Mouse (Mus musculus): ENCODE results near the gene Hpdl. TPM values are rescaled to one million over a fixed set of nuclear protein-coding genes. Genes with fewer than 3 reads are reported as not detected.

Hpdl gene
- total and polyA plus RNA-seq, 3 experiments: 0.31 to 1.2 (median 0.59) TPM

GRCm38 (mm10) chr4:116859711-116860110 lies 38.2 kb upstream of the Hpdl start:
- no peak overlapping the region for H3K4me3 ChIP-seq (replicated peaks in 1 of 3; ENCODE audit: low read depth in 2 of 3, low read length in 2 of 3, poor library complexity in 1 of 3)
- no peak for DNase-seq (ENCODE audit: extremely low read depth)
- TF ChIP-seq CTCF (conservative IDR thresholded peaks at IDR 0.05 in 1 of 2, IDR thresholded peaks at IDR 0.05 in 1 of 2; ENCODE audit: low read depth in 2 of 2, low read length in 2 of 2) (no peak), USF2 (conservative IDR thresholded peaks at IDR 0.05; ENCODE audit: low read depth, low read length) (no peak), GABPA (IDR thresholded peaks at IDR 0.05; ENCODE audit: insufficient replicate concordance, low read depth, low read length) (no peak), JUN (IDR thresholded peaks at IDR 0.05; ENCODE audit: insufficient read depth, low read depth, low read length) (no peak), MAFK (IDR thresholded peaks at IDR 0.05; ENCODE audit: insufficient replicate concordance, low read length) (no peak), POLR2AphosphoS2 (IDR thresholded peaks at IDR 0.05; ENCODE audit: low read depth, low read length) (no peak), JUND (conservative IDR thresholded peaks at IDR 0.05; ENCODE audit: low read depth, low read length) (no peak), ZKSCAN1 (IDR thresholded peaks at IDR 0.05; ENCODE audit: borderline replicate concordance, low read depth, low read length) (no peak), TCF12 (IDR thresholded peaks at IDR 0.05; ENCODE audit: low read depth, low read length) (no peak)
- no peak overlapping the region for H3K4me2 ChIP-seq (ENCODE audit: insufficient read depth, low read depth, poor library complexity, severe bottlenecking)
- peaks cover 3% of the 10 kb centered on the region for H3K27me3 ChIP-seq (replicated peaks)
- H3K79me2 ChIP-seq (replicated peaks; ENCODE audit: control insufficient read depth, extremely low read depth, insufficient read depth, poor library complexity, severe bottlenecking): no peaks in the 10 kb centered on the region
- H3K9me3 ChIP-seq (replicated peaks; ENCODE audit: low read length): no peaks in the 10 kb centered on the region
- H3K36me3 ChIP-seq (replicated peaks in 1 of 2; ENCODE audit: control insufficient read depth in 1 of 2, insufficient read depth in 1 of 2, low read length in 1 of 2): no peaks in the 10 kb centered on the region
- no peaks in the 10 kb centered on the region for H3K4me1 ChIP-seq (ENCODE audit: control insufficient read depth in 1 of 2, insufficient read depth in 2 of 2)
- in situ Hi-C loops (cut with MboI; ENCODE audit: low pct_ligation_motif_present, low pct_unique_long_range_greater_than_20kb, low sequenced_read_pairs) (no loop called here), dilution Hi-C loops (cut with MboI; ENCODE audit: extremely low pct_ligation_motif_present, extremely low pct_unique_long_range_greater_than_20kb, low sequenced_read_pairs) (no loop called here)
- no peak overlapping the region for H3K9ac ChIP-seq (ENCODE audit: insufficient read depth, low read depth)
- H3K27ac ChIP-seq (ENCODE audit: insufficient read depth, low read depth): no peak overlapping the region

- no peak for TF ChIP-seq ZKSCAN1 (IDR thresholded peaks at IDR 0.05; ENCODE audit: borderline replicate concordance, low read depth, low read length)
- TF ChIP-seq CHD2 (IDR thresholded peaks at IDR 0.05; ENCODE audit: low read length): no peak
- TF ChIP-seq NELFE (IDR thresholded peaks at IDR 0.05; ENCODE audit: low read depth, low read length): no peak
- no peak for TF ChIP-seq MAFK (IDR thresholded peaks at IDR 0.05; ENCODE audit: insufficient replicate concordance, low read length)
- no peak for TF ChIP-seq POLR2AphosphoS2 (IDR thresholded peaks at IDR 0.05; ENCODE audit: low read depth, low read length)
- TF ChIP-seq MEF2A (IDR thresholded peaks at IDR 0.05; ENCODE audit: borderline replicate concordance, low read depth, low read length): no peak
- no peak for TF ChIP-seq BHLHE40 (IDR thresholded peaks at IDR 0.05; ENCODE audit: low read depth, low read length)
- no peak for TF ChIP-seq HCFC1 (IDR thresholded peaks at IDR 0.05; ENCODE audit: low read depth, low read length)
- no peak for TF ChIP-seq ETS1 (conservative IDR thresholded peaks at IDR 0.05; ENCODE audit: low read depth, low read length)
- TF ChIP-seq GABPA (IDR thresholded peaks at IDR 0.05; ENCODE audit: insufficient replicate concordance, low read depth, low read length): no peak
- no peak for TF ChIP-seq ELF1 (IDR thresholded peaks at IDR 0.05; ENCODE audit: low read depth, low read length)
- no peak for TF ChIP-seq POLR2A (IDR thresholded peaks at IDR 0.05; ENCODE audit: low read depth, low read length)
- TF ChIP-seq ZMIZ1 (IDR thresholded peaks at IDR 0.05; ENCODE audit: low read depth, low read length): no peak
- H3K27me3 ChIP-seq (replicated peaks): peaks cover 3% of the 10 kb centered on the region
- in situ Hi-C loops (cut with MboI; ENCODE audit: low pct_ligation_motif_present, low pct_unique_long_range_greater_than_20kb, low sequenced_read_pairs): no loop called here
- no peak for DNase-seq (ENCODE audit: extremely low read depth)
- no peaks in the 10 kb centered on the region for H3K36me3 ChIP-seq (replicated peaks in 1 of 2; ENCODE audit: control insufficient read depth in 1 of 2, insufficient read depth in 1 of 2, low read length in 1 of 2)
- H3K9me3 ChIP-seq (replicated peaks; ENCODE audit: low read length): no peaks in the 10 kb centered on the region
- no peak overlapping the region for H3K4me2 ChIP-seq (ENCODE audit: insufficient read depth, low read depth, poor library complexity, severe bottlenecking)
- no peaks in the 10 kb centered on the region for H3K79me2 ChIP-seq (replicated peaks; ENCODE audit: control insufficient read depth, extremely low read depth, insufficient read depth, poor library complexity, severe bottlenecking)
- dilution Hi-C loops (cut with MboI; ENCODE audit: extremely low pct_ligation_motif_present, extremely low pct_unique_long_range_greater_than_20kb, low sequenced_read_pairs): no loop called here
- no peaks in the 10 kb centered on the region for H3K4me1 ChIP-seq (ENCODE audit: control insufficient read depth in 1 of 2, insufficient read depth in 2 of 2)
- no peak overlapping the region for H3K4me3 ChIP-seq (replicated peaks in 1 of 3; ENCODE audit: low read depth in 2 of 3, low read length in 2 of 3, poor library complexity in 1 of 3)
- no peak overlapping the region for H3K9ac ChIP-seq (ENCODE audit: insufficient read depth, low read depth)
- H3K27ac ChIP-seq (ENCODE audit: insufficient read depth, low read depth): no peak overlapping the region
Observed at GRCm38 (mm10) chr4:116857203-116857602, 35.7 kb upstream of the Hpdl start.
